Mouse (Mus musculus) hindbrain, embryonic 12.5 days (tissue): ENCODE data around the gene Dhfr. TPM values are rescaled to one million over a fixed set of nuclear protein-coding genes. Genes with fewer than 3 reads are reported as not detected.
"Not testable (repeated sequence)": the region's sequence is repeated elsewhere in the genome, so short reads cannot be mapped to it uniquely, and the experiment has no call there.

Source experiments
- ATAC-seq: fragments of 200-750 bp; cut with Nextera tagmentation; 2 replicates; pipeline ENCODE4 v1.8.0; 2017; ENCODE audit warnings: moderate TSS enrichment; ENCODE audit not compliant: low FRiP score
- H3K27ac ChIP-seq: fragments of 300-500 bp; sonication (generic); 2 replicates; pipeline ENCODE4 v1.5.1; 2016; ENCODE audit warnings: mild to moderate bottlenecking
- H3K27me3 ChIP-seq: fragments of 300-500 bp; sonication (generic); 2 replicates; pipeline ENCODE4 v1.6.1; 2016; ENCODE audit warnings: mild to moderate bottlenecking
- H3K36me3 ChIP-seq: fragments of 300-500 bp; sonication (generic); 2 replicates; pipeline ENCODE4 v1.6.1; 2016; ENCODE audit warnings: mild to moderate bottlenecking
- H3K4me1 ChIP-seq: fragments of 300-500 bp; sonication (generic); 2 replicates; pipeline ENCODE4 v1.6.1; 2016
- H3K4me2 ChIP-seq: fragments of 300-500 bp; sonication (generic); replicated peaks from 2 replicates; pipeline ENCODE4 v1.6.1; 2016; ENCODE audit warnings: mild to moderate bottlenecking
- H3K4me3 ChIP-seq: fragments of 300-500 bp; sonication (generic); 2 replicates; pipeline ENCODE4 v1.5.1; 2016; ENCODE audit warnings: mild to moderate bottlenecking
- H3K9ac ChIP-seq: fragments of 300-500 bp; sonication (generic); 2 replicates; pipeline ENCODE4 v1.6.1; 2016; ENCODE audit warnings: mild to moderate bottlenecking, moderate library complexity
- H3K9me3 ChIP-seq: fragments of 300-500 bp; sonication (generic); replicated peaks from 2 replicates; pipeline ENCODE4 v1.6.1; 2016; ENCODE audit warnings: mild to moderate bottlenecking
- WGBS: fragments of 180-500 bp; shearing (Covaris S2); methylation state at CpG from one replicate; pipeline ENCODE4 v1.1.7; 2016; 5-methylcytosine and 5-hydroxymethylcytosine counted together
- polyA plus RNA-seq: library from polyadenylated mRNA; unstranded; fragments of >200 nt; fragmentation: Nextera tagmentation; extraction: Ambion mirVana; gene quantifications from 2 replicates; pipeline ENCODE4 v1.2.1, GENCODE M21; 2016

Gene Dhfr
- polyA plus RNA-seq, 1 experiment from 2014 or later, result 11.4 TPM

DNA sequence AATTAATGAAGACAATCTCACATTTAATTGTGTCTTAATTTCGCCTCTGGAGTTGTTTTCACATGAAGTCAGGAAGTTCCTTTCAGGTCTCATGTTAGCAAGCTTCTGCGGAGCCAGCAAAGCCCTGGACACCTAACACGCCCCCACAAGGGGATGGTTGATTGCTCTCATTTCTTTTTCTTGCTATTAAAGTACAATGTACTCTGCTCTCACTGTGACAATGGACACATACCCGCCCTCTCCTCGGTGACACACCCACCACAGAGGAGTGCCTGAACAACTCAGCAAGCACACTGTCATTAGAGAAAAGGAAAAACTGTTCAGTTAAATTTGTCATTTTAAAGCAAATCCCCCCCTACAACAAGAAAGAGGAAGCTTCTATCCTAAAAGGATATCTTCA lies 8.2 kb upstream of the Dhfr start:
- no peak overlapping the region for H3K4me3 ChIP-seq
- H3K9me3 ChIP-seq, result no peaks in the 10 kb centered on the region
- H3K4me1 ChIP-seq, result no peaks in the 10 kb centered on the region
- H3K27me3 ChIP-seq, result no peaks in the 10 kb centered on the region
- no peak for ATAC-seq
- peaks cover 47% of the 10 kb centered on the region for H3K36me3 ChIP-seq
- no peak overlapping the region for H3K9ac ChIP-seq
- no peak overlapping the region for H3K4me2 ChIP-seq
- H3K27ac ChIP-seq, result no peak overlapping the region
- WGBS, result 72% methylated on average over 5 of the region's 5 CpGs

DNA sequence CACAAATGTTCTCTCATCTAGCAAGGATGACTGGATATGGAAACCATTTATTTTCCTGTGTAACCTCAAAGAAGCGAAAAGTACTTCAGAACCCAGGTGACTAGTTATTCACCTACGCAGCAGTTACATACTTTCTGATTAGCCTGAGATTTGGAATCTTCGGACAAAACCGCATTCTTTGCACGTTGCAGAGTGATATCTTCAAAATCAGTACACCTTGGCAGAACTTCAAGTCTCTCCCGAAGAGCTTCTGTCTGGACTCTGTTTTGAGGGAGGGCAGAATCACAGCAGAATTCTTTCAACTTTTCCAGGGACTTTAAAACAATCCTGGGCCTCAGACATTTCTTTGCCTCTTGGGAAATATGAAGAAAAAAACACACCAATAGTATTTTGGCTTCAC lies 3.4 kb upstream of the Dhfr start:
- no peaks in the 10 kb centered on the region for H3K27me3 ChIP-seq
- H3K9me3 ChIP-seq, result no peaks in the 10 kb centered on the region
- peaks cover 29% of the 10 kb centered on the region for H3K36me3 ChIP-seq
- no peak overlapping the region for H3K4me2 ChIP-seq
- ATAC-seq, result no peak
- WGBS, result 95% methylated on average over 6 of the region's 6 CpGs
- H3K4me1 ChIP-seq, result peaks cover 15% of the 10 kb centered on the region; the same call in 1 of the 2 replicates
- H3K27ac ChIP-seq, result no peak overlapping the region
- H3K9ac ChIP-seq, result no peak overlapping the region
- no peak overlapping the region for H3K4me3 ChIP-seq

DNA sequence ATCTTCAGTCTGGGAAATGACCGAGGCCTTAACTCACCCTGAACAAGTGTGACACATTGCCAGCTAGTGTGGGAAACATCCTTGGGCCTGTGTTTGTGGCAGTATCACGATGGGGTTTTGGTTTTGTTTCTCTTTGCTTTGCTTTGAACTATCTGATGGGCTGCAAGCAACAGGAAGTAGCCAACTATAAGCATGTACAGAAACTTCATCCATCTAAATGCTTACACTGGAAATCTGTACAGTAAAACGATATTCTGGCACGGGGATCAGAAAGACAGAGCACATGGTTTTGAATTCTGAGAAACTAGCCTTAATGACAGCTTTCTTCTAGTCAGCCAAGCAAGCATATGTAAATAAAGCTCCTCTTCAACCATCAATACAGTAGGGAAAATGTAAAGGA lies 570 bp upstream of the Dhfr start:
- WGBS, result 30% methylated on average over 4 of the region's 4 CpGs
- no peak for ATAC-seq
- Histone ChIP-seq H3K9ac (peak overlapping the region; percentile 52), H3K27ac (peak overlapping the region; percentile 69), H3K36me3 (peaks cover 12% of the 10 kb centered on the region), H3K4me1 (peaks cover 24% of the 10 kb centered on the region), H3K9me3 (no peaks in the 10 kb centered on the region), H3K27me3 (no peaks in the 10 kb centered on the region), H3K4me2 (peak overlapping the region; percentile 96), H3K4me3 (peak overlapping the region; percentile 51)

DNA sequence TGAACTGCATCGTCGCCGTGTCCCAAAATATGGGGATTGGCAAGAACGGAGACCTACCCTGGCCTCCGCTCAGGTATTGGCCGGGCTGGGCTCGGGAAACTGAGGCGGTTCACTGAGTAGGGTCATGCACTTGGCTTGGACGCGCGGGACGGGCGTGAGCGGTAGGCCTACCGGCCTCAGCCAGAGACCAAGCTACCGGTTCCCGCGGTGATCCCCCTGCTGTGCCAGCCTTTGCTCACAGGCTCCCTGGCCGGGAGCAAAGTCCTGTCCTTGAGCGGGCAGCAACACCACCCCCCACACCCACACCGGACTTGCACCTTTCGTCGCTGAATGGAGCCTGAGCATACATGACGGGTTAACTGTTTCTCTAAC lies 732 bp downstream of the Dhfr start:
- H3K9me3 ChIP-seq, result no peaks in the 10 kb centered on the region
- peak; percentile 63 for ATAC-seq
- H3K4me1 ChIP-seq, result peaks cover 24% of the 10 kb centered on the region
- H3K36me3 ChIP-seq, result peaks cover 12% of the 10 kb centered on the region; the same call in 1 of the 2 replicates
- H3K4me2 ChIP-seq, result peak overlapping the region; percentile 96
- no peaks in the 10 kb centered on the region for H3K27me3 ChIP-seq
- H3K4me3 ChIP-seq, result peak overlapping the region; percentile 51
- H3K27ac ChIP-seq, result no peak overlapping the region
- peak overlapping the region; percentile 69 for H3K9ac ChIP-seq
- under 1% methylated on average over 24 of the region's 24 CpGs for WGBS

DNA sequence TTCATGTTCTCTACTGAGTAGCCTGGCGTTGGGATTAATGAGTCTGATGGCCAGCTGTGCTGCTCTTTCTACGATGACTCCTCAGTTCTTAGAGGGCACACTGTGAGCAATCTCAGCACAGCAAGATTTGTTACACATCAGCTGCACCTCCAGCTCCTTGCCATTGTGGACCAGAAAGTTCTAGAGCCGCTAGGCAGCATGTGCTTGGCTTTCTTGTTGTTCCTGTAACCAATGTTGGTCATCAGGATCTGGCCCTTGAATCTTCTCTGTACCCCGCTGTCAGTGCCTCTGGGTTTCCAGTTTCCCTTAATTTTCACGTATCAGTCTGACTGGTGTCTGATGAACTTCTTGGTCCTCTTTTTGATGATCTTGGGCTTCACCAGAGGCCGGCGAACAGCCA lies 1.9 kb downstream of the Dhfr start:
- Histone ChIP-seq H3K27me3 (no peaks in the 10 kb centered on the region), H3K36me3 (peaks cover 5% of the 10 kb centered on the region; the same call in 1 of the 2 replicates), H3K4me3 (no peak overlapping the region), H3K4me1 (peaks cover 24% of the 10 kb centered on the region), H3K9ac (no peak overlapping the region), H3K27ac (no peak overlapping the region), H3K9me3 (no peaks in the 10 kb centered on the region), H3K4me2 (peak overlapping the region; percentile 96)
- no peak for ATAC-seq
- WGBS, result 70% methylated on average over 7 of the region's 7 CpGs

DNA sequence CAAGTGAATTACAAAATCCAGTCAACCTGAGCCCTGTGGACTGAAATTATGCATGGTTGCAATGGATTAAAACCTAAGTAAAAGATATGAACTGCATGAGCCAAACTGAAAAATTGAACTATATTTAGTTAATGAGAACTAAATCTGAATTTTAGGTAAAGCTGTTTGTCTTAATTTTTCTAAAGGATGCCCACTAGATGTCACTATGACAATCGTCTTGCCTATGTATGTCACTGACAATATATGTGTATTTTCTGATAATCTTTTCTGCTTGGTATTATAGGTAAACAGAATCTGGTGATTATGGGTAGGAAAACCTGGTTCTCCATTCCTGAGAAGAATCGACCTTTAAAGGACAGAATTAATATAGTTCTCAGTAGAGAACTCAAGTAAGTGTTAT lies 3.1 kb downstream of the Dhfr start:
- H3K4me3 ChIP-seq, result no peak overlapping the region
- no peak overlapping the region for H3K9ac ChIP-seq
- peaks cover 24% of the 10 kb centered on the region for H3K4me1 ChIP-seq
- H3K27ac ChIP-seq, result no peak overlapping the region
- no peaks in the 10 kb centered on the region for H3K9me3 ChIP-seq
- H3K27me3 ChIP-seq, result no peaks in the 10 kb centered on the region
- peaks cover 5% of the 10 kb centered on the region; the same call in 1 of the 2 replicates for H3K36me3 ChIP-seq
- no peak overlapping the region for H3K4me2 ChIP-seq
- no peak for ATAC-seq
- WGBS, result 73% methylated on average over 2 of the region's 2 CpGs

DNA sequence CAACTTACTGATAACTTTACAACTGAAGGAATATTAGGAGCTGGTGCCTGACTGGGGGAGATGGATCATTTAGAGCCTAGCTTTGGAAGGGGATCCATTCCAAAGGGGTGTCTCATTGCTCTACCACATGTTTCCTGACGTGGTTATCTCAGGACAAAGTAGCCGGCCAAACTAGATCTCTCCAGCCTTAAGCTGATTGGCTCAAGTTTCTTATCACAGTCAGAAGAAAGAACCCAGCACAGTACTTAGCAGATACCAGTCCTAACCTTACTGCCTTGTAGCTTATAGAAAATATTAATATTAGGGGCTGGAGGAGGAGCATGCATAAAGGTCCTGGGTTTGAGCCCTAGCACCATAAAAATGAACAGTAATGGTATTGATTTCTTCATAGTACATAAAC lies 7.1 kb downstream of the Dhfr start:
- H3K4me2 ChIP-seq, result no peak overlapping the region
- 96% methylated on average over 2 of the region's 2 CpGs for WGBS
- H3K9me3 ChIP-seq, result no peaks in the 10 kb centered on the region
- peaks cover 8% of the 10 kb centered on the region; the same call in 1 of the 2 replicates for H3K36me3 ChIP-seq
- H3K4me1 ChIP-seq, result peaks cover 3% of the 10 kb centered on the region
- no peak overlapping the region for H3K27ac ChIP-seq
- no peak for ATAC-seq
- H3K27me3 ChIP-seq, result no peaks in the 10 kb centered on the region
- no peak overlapping the region for H3K4me3 ChIP-seq
- H3K9ac ChIP-seq, result no peak overlapping the region

DNA sequence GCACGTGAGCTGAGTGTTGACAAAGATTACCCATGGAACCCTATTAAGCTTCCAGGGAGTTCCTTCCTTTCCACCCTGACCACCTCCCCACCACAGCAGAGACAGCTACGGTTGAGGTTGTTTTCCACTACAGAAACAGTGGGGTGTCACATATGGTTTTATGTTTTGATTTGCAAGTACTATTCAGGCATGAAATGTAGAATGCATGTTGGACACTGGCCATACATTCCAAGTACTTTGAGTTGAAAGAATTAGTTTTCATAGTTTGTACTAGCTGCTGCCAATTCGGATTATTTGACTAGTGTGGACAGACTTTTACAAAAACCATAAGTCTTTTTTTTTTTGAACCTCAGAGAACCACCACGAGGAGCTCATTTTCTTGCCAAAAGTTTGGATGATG lies 10.8 kb downstream of the Dhfr start:
- Histone ChIP-seq H3K9ac (no peak overlapping the region), H3K36me3 (peaks cover 23% of the 10 kb centered on the region), H3K9me3 (no peaks in the 10 kb centered on the region), H3K4me1 (no peaks in the 10 kb centered on the region), H3K27ac (no peak overlapping the region), H3K4me2 (no peak overlapping the region), H3K27me3 (no peaks in the 10 kb centered on the region), H3K4me3 (no peak overlapping the region)
- WGBS, result 83% methylated on average over 4 of the region's 4 CpGs
- no peak for ATAC-seq

DNA sequence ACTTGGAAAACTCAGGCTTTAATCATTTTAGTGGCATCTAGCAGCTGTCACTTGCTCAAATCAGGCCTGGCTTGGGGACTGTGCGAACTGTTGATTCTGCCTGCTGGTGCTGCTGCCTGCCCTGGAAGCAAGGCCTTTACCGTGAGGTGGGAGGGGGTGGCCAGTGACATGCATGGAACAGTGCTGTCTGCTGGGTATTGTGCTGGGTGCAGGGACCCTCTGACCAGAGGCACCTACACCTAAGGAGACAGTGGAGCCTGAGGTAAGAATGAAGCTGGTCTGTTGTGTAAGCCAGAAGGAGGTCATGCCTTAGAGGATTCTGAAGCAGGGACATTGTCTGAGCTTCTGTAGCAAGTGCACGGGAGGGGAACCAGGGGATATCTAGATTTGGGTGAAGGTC lies 16.3 kb downstream of the Dhfr start:
- Histone ChIP-seq H3K36me3 (peaks cover 21% of the 10 kb centered on the region), H3K27me3 (no peaks in the 10 kb centered on the region), H3K9ac (no peak overlapping the region), H3K27ac (no peak overlapping the region), H3K4me1 (no peaks in the 10 kb centered on the region), H3K9me3 (no peaks in the 10 kb centered on the region), H3K4me2 (no peak overlapping the region), H3K4me3 (no peak overlapping the region)
- no peak for ATAC-seq
- WGBS, result 95% methylated on average over 3 of the region's 3 CpGs

DNA sequence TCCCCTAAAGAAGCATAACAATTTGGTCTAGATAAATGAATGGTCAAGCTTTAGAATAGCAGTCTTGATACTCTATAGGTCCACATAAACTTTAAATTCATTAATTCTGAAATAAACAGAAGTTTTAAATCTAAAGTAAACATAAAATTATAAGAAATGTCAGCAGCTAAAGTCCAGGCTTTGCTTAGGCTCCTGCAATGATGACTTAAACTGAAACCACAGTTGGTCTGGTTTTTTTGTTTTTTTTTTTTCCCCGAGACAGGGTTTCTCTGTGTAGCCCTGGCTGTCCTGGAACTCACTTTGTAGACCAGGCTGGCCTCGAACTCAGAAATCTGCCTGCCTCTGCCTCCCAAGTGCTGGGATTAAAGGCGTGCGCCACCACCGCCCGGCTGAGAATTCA lies 16.9 kb downstream of the Dhfr start:
- ATAC-seq, result not testable (repeated sequence)

DNA sequence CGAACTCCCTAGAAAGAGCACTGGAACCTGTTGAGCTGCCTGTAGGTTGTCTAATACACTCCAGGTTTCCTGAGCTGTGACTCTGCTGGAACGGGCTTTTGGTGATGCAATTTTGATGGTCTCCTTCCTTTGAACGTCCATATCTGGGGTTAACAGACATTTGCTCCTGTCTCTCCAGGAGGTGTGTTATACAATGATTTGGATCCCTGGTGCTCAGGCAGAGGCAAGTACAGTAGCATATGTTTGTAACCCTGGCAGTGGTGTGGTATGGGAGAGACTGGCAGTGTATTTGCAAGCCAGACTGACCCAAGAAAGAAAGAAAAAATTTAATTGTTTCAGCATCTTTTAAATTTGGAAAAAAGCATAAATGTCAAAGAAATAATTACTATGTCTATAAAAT lies 32.8 kb downstream of the Dhfr start:
- no peaks in the 10 kb centered on the region for H3K9me3 ChIP-seq
- 92% methylated on average over 3 of the region's 3 CpGs for WGBS
- H3K4me1 ChIP-seq, result no peaks in the 10 kb centered on the region
- H3K27me3 ChIP-seq, result no peaks in the 10 kb centered on the region
- no peak for ATAC-seq
- H3K36me3 ChIP-seq, result peaks cover 4% of the 10 kb centered on the region; the same call in 1 of the 2 replicates
- H3K4me3 ChIP-seq, result no peak overlapping the region
- no peak overlapping the region for H3K4me2 ChIP-seq
- H3K9ac ChIP-seq, result no peak overlapping the region
- no peak overlapping the region for H3K27ac ChIP-seq

More for the DNA sequence above, 16.9 kb downstream of the Dhfr start:
- H3K27ac ChIP-seq, H3K9me3 ChIP-seq, H3K9ac ChIP-seq, H3K4me2 ChIP-seq, H3K4me3 ChIP-seq, H3K27me3 ChIP-seq, H3K4me1 ChIP-seq: not testable (repeated sequence)
- WGBS, result 96% methylated on average over 6 of the region's 6 CpGs
- peaks cover 21% of the 10 kb centered on the region for H3K36me3 ChIP-seq

DNA sequence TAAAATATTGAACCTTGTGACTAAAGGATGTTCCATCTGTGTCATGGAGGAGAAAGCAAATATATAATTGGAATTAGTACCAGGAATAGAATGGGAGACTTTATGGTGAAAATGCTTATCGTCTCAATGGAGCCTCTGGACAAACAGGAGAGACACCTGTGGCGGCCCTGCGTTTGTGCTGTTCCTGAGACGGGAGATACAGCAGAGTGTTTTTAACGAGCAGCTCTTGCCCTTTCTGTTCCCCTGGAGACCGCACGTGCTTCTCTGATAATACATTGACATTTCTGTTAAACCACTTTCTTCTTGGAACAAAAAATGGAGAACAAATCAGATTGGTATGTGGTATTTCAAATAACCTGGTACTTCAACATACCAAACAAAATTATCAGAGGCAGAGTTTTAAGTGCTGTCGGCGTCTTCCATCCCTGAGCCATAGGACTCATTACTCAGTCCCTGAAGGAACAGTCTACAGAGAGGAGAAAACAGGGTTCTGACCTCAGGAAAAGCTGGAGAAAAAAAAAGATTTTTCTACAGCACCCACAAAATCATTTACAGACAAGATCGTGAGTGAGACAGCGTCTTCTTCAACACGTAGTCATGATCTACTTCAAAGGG lies 38.6 kb downstream of the Dhfr start:
- Histone ChIP-seq H3K27me3 (no peaks in the 10 kb centered on the region), H3K9me3 (no peaks in the 10 kb centered on the region), H3K4me3 (no peak overlapping the region), H3K4me2 (no peak overlapping the region), H3K36me3 (no peaks in the 10 kb centered on the region), H3K4me1 (no peaks in the 10 kb centered on the region), H3K27ac (no peak overlapping the region), H3K9ac (no peak overlapping the region)
- 87% methylated on average over 12 of the region's 12 CpGs for WGBS
- no peak for ATAC-seq
